Mouse (Mus musculus) kidney, embryonic 15.5 days (tissue): ENCODE measurements around the gene Syngr2. TPM values are rescaled to one million over a fixed set of nuclear protein-coding genes. Genes with fewer than 3 reads are reported as not detected.

Source experiments
- ATAC-seq: fragments of 200-750 bp; cut with Nextera tagmentation; replicated peaks from 2 replicates; pipeline ENCODE4 v1.8.0; 2017; ENCODE audit warnings: moderate TSS enrichment; ENCODE audit not compliant: low FRiP score
- H3K27ac ChIP-seq: fragments of 300-500 bp; sonication (generic); 2 replicates; pipeline ENCODE4 v1.5.1; 2015; ENCODE audit warnings: mild to moderate bottlenecking, inconsistent platforms
- H3K27me3 ChIP-seq: fragments of 300-500 bp; sonication (generic); 2 replicates; pipeline ENCODE4 v1.6.1; 2015; ENCODE audit warnings: inconsistent platforms
- H3K36me3 ChIP-seq: fragments of 300-500 bp; sonication (generic); 2 replicates; pipeline ENCODE4 v1.6.1; 2015; ENCODE audit warnings: inconsistent platforms
- H3K4me1 ChIP-seq: fragments of 300-500 bp; sonication (generic); 2 replicates; pipeline ENCODE4 v1.6.1; 2015; ENCODE audit warnings: inconsistent platforms
- H3K4me2 ChIP-seq: fragments of 300-500 bp; sonication (generic); 2 replicates; pipeline ENCODE4 v1.6.1; 2015; ENCODE audit warnings: moderate library complexity, mild to moderate bottlenecking, inconsistent platforms
- H3K4me3 ChIP-seq: fragments of 300-500 bp; sonication (generic); replicated peaks from 2 replicates; pipeline ENCODE4 v1.5.1; 2015; ENCODE audit warnings: mild to moderate bottlenecking, inconsistent platforms
- H3K9ac ChIP-seq: fragments of 300-500 bp; sonication (generic); 2 replicates; pipeline ENCODE4 v1.6.1; 2015; ENCODE audit warnings: mild to moderate bottlenecking, inconsistent platforms
- H3K9me3 ChIP-seq: fragments of 300-500 bp; sonication (generic); replicated peaks from 2 replicates; pipeline ENCODE4 v1.6.1; 2016; ENCODE audit warnings: inconsistent platforms
- WGBS: fragments of 180-500 bp; shearing (Covaris S2); methylation state at CpG from one replicate; pipeline ENCODE4 v1.1.7; 2015; ENCODE audit warnings: mixed read lengths; 5-methylcytosine and 5-hydroxymethylcytosine counted together
- polyA plus RNA-seq: library from polyadenylated mRNA; unstranded; fragments of >200 nt; fragmentation: Nextera tagmentation; extraction: Ambion mirVana; gene quantifications from 2 replicates; pipeline ENCODE4 v1.2.1, GENCODE M21; 2015

Gene Syngr2
- polyA plus RNA-seq, 1 experiment from 2014 or later = 80.5 TPM

DNA sequence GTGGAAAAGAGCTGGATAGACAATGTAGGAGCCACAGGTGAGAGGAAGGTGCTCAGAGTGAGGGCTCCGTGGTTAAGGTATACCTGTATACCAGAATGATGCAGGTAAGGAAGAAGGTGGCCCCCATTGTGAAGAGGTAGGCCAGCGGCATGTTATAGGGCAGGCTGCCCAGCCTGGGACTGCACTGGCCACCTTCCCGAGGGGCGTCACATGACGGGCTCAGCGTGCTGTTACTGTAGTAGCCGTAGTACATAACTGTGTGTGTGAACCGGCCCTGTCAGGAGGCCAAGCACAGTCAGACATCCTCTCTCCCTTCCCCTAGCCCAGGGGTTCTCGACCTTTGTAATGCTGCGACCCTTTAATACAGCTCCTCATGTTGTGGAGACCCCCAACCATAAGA lies 34.5 kb upstream of the Syngr2 start:
- H3K9me3 ChIP-seq = no peaks in the 10 kb centered on the region
- H3K36me3 ChIP-seq = peaks cover 62% of the 10 kb centered on the region

DNA sequence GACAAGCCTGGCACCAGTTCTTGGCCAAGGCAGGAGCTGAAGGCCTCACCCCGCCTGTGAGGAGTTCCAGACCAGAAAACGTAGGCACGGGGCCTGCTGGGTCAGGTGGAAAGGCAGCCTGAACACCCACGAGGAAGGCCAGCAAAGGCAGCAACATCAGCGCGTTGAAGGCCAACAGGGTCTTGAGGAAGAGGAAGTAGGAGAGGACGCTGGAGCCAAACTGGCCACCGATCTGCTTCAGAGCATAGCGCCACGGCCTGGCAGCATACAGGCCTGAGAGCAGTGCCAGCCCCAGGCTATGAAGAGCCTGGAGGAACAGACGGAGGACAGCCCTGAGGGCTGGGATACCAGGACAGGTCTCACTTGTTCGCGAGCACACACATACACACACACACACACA lies 33.9 kb upstream of the Syngr2 start:
- 85% methylated on average over 13 of the region's 13 CpGs for WGBS
- H3K36me3 ChIP-seq = peaks cover 62% of the 10 kb centered on the region
- ATAC-seq = no peak

More for the DNA sequence above, 34.5 kb upstream of the Syngr2 start:
- Histone ChIP-seq H3K27ac (no peak overlapping the region), H3K27me3 (no peaks in the 10 kb centered on the region), H3K4me2 (no peak overlapping the region), H3K9ac (no peak overlapping the region), H3K4me1 (peaks cover 30% of the 10 kb centered on the region), H3K4me3 (no peak overlapping the region)
- no peak for ATAC-seq
- WGBS = 91% methylated on average over 10 of the region's 10 CpGs

DNA sequence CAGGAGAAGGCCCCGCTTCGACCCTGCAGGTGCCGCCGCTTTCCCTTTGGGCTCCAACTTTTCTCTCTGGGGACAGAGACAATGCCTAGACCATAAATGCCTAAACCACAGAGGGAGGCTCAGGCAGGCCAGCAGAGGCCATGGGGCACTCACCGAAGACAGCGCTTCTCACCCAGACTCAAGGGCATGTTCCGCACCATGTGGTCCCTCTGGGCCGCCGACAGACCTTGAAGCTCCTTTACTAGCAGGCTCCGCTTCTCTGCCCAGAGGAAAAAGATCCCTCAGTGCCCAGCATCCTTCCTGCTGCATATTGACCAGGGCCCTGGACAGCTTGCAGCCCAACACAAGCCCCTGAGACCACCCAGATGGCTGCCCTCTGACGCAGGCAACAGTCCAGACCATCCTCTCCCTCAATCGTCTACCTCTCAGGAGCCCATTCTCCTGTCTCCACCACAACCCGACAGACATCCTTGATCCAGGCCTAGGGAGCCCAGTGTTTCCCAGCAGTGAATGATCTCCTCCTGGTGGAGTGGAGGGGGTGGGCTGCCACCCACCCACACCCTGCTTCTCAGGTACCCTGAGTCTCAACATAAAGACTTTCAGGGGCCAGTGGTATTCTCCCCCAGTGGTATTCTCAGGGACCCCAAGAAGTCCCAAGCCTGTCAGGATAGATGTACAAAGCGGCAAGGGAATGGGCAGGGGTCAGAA lies 33.2 kb upstream of the Syngr2 start:
- H3K4me1 ChIP-seq = peaks cover 38% of the 10 kb centered on the region
- no peak for ATAC-seq
- no peak overlapping the region for H3K4me2 ChIP-seq
- WGBS = 93% methylated on average over 14 of the region's 14 CpGs
- no peaks in the 10 kb centered on the region for H3K27me3 ChIP-seq
- H3K9ac ChIP-seq = no peak overlapping the region
- H3K4me3 ChIP-seq = no peak overlapping the region
- no peak overlapping the region for H3K27ac ChIP-seq
- H3K9me3 ChIP-seq = no peaks in the 10 kb centered on the region
- H3K36me3 ChIP-seq = peaks cover 59% of the 10 kb centered on the region

More for the DNA sequence above, 33.9 kb upstream of the Syngr2 start:
- Histone ChIP-seq H3K9ac (no peak overlapping the region), H3K27me3 (no peaks in the 10 kb centered on the region), H3K4me3 (no peak overlapping the region), H3K27ac (no peak overlapping the region), H3K4me2 (no peak overlapping the region), H3K9me3 (no peaks in the 10 kb centered on the region), H3K4me1 (peaks cover 33% of the 10 kb centered on the region)

DNA sequence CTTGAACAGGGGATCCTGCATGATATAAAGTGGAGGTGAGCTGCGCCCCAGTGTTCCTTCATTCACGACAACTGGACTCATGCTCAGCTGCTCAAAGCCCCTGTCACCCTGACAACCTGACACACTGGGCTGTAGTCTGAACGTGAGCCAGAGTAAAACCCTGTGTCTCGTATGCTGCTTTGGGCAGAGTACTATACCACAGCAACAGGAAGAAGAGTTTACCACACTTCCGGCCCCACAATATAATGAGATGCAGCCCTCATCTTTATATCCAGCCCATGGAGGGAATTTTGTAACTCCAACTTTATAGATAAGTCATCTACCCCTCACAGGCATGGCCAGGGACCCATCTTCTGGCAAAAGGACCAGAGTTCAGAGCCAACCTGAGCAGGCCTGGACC lies 32.4 kb upstream of the Syngr2 start:
- no peak overlapping the region for H3K4me2 ChIP-seq
- peaks cover 53% of the 10 kb centered on the region for H3K36me3 ChIP-seq
- H3K27me3 ChIP-seq = no peaks in the 10 kb centered on the region
- 86% methylated on average over 5 of the region's 5 CpGs for WGBS
- H3K4me1 ChIP-seq = peaks cover 47% of the 10 kb centered on the region
- no peak for ATAC-seq
- H3K9ac ChIP-seq = no peak overlapping the region
- H3K4me3 ChIP-seq = no peak overlapping the region
- no peak overlapping the region for H3K27ac ChIP-seq
- no peaks in the 10 kb centered on the region for H3K9me3 ChIP-seq

DNA sequence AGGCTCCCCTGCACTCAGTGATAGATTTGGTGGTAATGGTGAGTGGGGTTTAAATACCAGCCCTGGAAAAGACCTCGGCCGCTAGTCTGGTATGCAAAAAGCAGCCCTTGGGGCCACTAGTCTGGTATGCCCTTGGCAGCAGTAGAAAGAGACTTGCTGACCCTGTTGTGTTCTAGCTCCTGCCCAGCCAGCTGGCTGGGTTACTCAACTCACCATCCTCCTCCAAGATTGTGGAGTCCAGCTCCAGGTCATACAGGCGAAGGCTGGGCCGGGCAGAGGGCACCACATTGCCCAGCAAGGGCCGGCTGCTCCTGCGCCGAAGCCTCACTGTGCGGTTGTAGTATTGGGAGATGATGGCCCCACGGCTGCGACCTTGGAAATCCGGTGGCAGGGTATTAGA lies 31.4 kb upstream of the Syngr2 start:
- H3K4me3 ChIP-seq = no peak overlapping the region
- 92% methylated on average over 11 of the region's 11 CpGs for whole genome bisulfite sequencing
- 0 out of 2 replicates have a peak, but pooled peaks cover 2% of the 10 kb centered on the region for H3K27me3 ChIP-seq
- H3K4me1 ChIP-seq = peaks cover 56% of the 10 kb centered on the region
- peak overlapping the region; percentile 99; the same call in 1 of the 2 replicates for H3K4me2 ChIP-seq
- ATAC-seq = no peak
- H3K27ac ChIP-seq = no peak overlapping the region
- H3K36me3 ChIP-seq = peaks cover 46% of the 10 kb centered on the region
- H3K9ac ChIP-seq = no peak overlapping the region
- H3K9me3 ChIP-seq = no peaks in the 10 kb centered on the region

DNA sequence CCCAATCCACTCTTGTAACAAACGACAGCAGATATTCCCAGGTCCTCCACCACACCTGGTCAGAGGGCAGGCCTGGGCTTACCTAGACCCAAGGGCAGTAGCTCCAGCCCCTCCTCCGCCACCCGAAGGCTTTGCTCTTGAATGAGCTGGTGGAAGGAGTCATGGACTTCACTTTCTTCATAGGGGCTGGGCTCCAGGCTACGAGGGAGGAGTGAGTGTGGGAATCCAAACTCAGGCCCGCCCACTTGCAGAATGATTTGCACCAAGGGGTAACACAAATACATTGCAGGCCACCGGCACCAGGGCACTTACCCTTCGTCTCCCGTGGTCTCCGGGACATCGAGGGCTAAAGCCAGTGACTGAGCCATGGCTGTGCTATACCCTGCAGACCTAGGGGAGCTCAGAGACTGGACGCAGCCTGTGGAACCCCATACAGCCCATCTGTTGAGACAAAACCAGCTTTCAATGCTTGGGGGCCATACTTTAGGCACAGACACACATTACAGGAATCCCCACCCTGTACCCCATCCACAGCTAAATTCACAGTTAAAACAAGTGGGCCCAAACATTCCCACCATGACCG lies 30.5 kb upstream of the Syngr2 start:
- Histone ChIP-seq H3K27ac (peak overlapping the region; percentile 97), H3K9me3 (no peaks in the 10 kb centered on the region), H3K9ac (peak overlapping the region; percentile 54), H3K4me1 (peaks cover 64% of the 10 kb centered on the region), H3K36me3 (peaks cover 37% of the 10 kb centered on the region), H3K4me2 (peak overlapping the region; percentile 99), H3K4me3 (peak overlapping the region; percentile 61), H3K27me3 (0 out of 2 replicates have a peak, but pooled peaks cover 6% of the 10 kb centered on the region)
- 29% methylated on average over 12 of the region's 12 CpGs for WGBS
- ATAC-seq = no peak

DNA sequence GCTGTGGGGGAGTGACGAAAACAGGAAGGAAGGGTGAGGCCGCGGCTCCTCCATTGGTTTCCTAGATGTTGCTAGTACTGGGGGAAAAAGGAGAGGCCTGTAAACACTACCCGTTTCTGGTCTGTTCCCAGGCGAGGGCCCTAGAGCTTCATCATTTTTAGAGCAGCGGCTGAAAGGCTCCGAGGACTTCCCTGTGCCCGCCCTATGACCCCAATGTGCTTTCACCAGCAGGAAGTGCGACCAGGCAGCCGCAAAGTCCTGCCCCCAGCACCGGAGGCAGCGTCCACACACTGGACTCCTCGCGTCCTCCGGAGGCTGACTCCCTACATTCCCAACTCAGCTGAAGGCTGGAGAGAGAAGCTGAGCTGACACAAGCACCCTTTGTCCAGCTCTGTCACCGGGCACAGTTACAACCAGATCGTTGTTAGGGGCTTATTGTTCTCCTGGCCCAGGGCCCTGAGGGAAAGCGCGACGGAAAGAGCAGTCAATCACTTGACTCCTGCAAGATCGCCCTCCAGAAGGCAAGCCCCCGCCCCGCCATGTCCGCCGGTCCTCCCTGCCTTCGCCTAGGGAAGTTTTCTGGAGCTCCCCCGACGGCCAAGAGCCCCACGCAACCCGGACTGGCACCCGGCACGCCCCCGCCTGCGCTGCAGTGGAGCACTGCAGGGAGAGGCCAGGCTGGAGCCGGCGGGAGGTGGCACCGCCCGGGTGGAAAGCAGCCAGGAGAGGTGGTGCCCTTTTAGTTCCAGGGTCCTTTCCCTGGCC lies 29.9 kb upstream of the Syngr2 start:
- peak; percentile 16; the same call in 1 of the 2 replicates for ATAC-seq
- H3K36me3 ChIP-seq = peaks cover 30% of the 10 kb centered on the region
- WGBS = 1% methylated on average over 38 of the region's 38 CpGs
- peaks cover 6% of the 10 kb centered on the region; the same call in 1 of the 2 replicates for H3K27me3 ChIP-seq
- peak overlapping the region; percentile 99 for H3K4me2 ChIP-seq
- H3K27ac ChIP-seq = peak overlapping the region; percentile 97
- H3K9ac ChIP-seq = peak overlapping the region; percentile 54
- H3K9me3 ChIP-seq = no peaks in the 10 kb centered on the region
- H3K4me1 ChIP-seq = peaks cover 64% of the 10 kb centered on the region
- peak overlapping the region; percentile 61 for H3K4me3 ChIP-seq

DNA sequence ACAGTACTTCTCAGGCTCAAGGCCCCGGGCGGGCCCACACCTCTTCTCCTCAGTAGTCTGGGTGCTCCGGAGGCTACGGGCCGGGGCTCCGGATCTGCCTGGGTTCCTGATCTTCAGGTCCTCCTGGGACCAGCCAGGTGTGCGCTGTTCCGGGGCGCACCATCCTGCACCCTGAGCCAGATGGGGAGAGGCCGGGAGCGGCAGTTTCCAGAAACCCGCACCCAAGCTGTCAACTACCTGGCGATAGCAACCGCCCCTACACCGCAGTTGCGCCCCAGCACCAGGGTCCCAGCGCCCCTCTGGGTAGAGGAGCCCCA lies 29.3 kb upstream of the Syngr2 start:
- Histone ChIP-seq H3K27me3 (peaks cover 6% of the 10 kb centered on the region; the same call in 1 of the 2 replicates), H3K9ac (peak overlapping the region; percentile 54), H3K27ac (peak overlapping the region; percentile 97), H3K4me2 (peak overlapping the region; percentile 99), H3K9me3 (no peaks in the 10 kb centered on the region), H3K4me1 (peaks cover 64% of the 10 kb centered on the region), H3K4me3 (peak overlapping the region; percentile 61), H3K36me3 (peaks cover 25% of the 10 kb centered on the region)
- ATAC-seq = peak; percentile 13
- WGBS = 2% methylated on average over 17 of the region's 17 CpGs

DNA sequence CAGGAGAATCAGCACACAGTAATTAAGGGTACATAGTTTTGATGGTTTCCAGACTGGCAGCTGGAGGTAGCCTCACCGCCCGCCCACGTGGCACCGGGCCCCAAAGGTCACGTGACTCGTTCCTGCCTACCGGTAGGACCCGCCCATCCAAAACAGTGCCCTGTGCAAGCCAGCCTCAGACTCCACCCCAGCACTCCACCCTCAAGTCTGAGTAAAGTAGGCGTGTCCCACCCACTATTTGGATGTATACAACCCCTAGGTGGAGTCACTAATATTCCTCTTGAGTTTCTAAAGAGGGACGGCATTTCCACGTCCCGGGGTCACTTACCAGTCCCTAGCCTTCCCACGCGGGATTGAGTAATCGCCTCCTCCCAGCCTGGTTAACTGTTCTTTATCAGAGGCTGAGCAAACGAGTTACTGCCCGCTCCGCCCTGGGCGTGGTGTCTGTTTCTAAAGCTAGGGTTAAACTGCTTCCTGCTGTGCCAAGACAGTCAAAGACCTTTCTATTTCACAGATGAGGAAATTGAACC lies 28.8 kb upstream of the Syngr2 start:
- H3K4me1 ChIP-seq = peaks cover 64% of the 10 kb centered on the region
- WGBS = under 1% methylated on average over 19 of the region's 19 CpGs
- peak; percentile 75 for ATAC-seq

DNA sequence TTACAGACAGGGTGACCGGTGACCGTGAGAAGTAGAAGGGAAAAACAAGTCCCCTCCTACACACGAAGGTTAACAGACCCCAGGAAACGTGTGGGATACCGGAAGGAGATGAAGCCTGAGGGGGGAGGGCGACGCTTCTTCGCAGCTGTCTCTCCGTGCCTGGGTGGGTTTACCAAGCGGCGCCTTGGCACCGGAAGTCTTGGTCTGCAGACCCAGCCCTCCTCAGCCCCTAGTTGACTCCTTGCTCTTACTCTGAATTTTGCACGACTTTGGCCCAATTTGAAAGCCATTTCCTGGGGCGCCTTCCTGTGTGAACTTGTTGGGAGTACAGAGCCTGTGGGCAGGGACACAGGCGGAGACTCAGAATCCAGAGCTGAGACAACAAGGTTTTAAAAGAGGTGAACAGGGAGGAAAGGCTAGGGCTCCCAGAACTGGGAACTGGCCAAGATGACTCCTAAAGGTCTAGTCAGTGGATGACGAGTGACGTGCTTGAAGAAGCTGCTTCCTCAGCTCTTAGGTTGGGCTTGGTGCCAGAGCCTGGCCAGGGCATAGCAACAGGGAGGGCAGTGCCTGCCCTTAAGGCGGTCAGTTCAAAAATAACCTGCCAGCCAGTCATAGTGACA lies 28.2 kb upstream of the Syngr2 start:
- Histone ChIP-seq H3K36me3 (peaks cover 19% of the 10 kb centered on the region; the same call in 1 of the 2 replicates), H3K9ac (no peak overlapping the region), H3K9me3 (no peaks in the 10 kb centered on the region), H3K4me2 (peak overlapping the region; percentile 99), H3K27me3 (peaks cover 6% of the 10 kb centered on the region; the same call in 1 of the 2 replicates), H3K27ac (peak overlapping the region; percentile 97), H3K4me3 (peak overlapping the region; percentile 61), H3K4me1 (peaks cover 66% of the 10 kb centered on the region)
- ATAC-seq = peak; percentile 6; the same call in 1 of the 2 replicates
- 9% methylated on average over 18 of the region's 18 CpGs for WGBS

More for the DNA sequence above, 28.8 kb upstream of the Syngr2 start:
- Histone ChIP-seq H3K9ac (peak overlapping the region; percentile 54), H3K4me3 (peak overlapping the region; percentile 61), H3K27me3 (peaks cover 6% of the 10 kb centered on the region; the same call in 1 of the 2 replicates), H3K27ac (peak overlapping the region; percentile 97), H3K9me3 (no peaks in the 10 kb centered on the region), H3K36me3 (peaks cover 20% of the 10 kb centered on the region; the same call in 1 of the 2 replicates), H3K4me2 (peak overlapping the region; percentile 99)

DNA sequence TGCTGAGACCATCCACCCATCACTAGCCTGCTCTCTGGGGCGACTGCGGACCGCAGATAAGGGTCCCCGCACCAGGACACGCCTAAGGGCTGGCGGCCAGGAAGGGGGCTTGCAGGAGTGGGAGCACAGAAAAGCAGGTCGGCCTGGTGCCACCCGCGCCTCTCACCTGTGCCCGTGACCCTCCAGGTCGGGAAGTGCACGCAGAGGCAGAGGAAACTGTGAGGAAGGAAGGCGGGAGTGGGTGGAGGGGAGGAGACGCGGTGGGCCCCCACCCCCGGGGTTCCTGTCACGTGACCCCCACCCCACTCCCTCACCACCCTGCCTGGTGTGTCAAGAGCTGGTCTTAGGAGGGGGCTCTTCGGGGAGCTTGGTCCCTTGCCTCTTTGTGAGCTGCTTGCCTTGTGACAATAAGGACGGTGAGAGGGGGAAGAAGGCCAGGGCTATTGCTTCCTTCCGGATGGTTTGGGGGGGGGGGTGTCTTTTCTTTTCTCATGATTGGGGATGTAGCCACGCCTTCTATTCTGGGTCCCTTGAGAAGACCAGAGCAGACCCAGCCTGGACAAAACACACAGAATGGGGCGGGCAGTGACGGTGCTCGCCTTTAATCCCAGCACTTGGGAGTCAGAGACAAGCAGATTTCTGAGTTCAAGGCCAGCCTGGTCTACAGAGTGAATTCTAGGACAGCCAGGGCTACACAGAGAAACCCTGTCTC lies 27.3 kb upstream of the Syngr2 start, which contains the start of the genes Tmc8 and Tmc6:
TSS of gene Tmc8 (plus strand) at position 84 of the 712 bp plus-strand sequence.
TSS of gene Tmc6 (minus strand) at position 206 of the 712 bp plus-strand sequence.
- H3K36me3 ChIP-seq = peaks cover 11% of the 10 kb centered on the region; the same call in 1 of the 2 replicates
- peak within 1 kb of the TSS; percentile 99 for H3K4me2 ChIP-seq
- no peaks in the 10 kb centered on the region for H3K9me3 ChIP-seq
- H3K4me1 ChIP-seq = peaks cover 69% of the 10 kb centered on the region
- peak; percentile 22; the same call in 1 of the 2 replicates for ATAC-seq
- H3K27me3 ChIP-seq = peaks cover 6% of the 10 kb centered on the region; the same call in 1 of the 2 replicates
- H3K4me3 ChIP-seq = peak within 1 kb of the TSS; percentile 61
- H3K9ac ChIP-seq = peak within 1 kb of the TSS; percentile 27; the same call in 1 of the 2 replicates
- WGBS = 40% methylated on average over 24 of the region's 24 CpGs
- peak within 1 kb of the TSS; percentile 97 for H3K27ac ChIP-seq
